Mouse (Mus musculus): Measurements from ENCODE around the gene Sacm1l. TPM values are rescaled to one million over a fixed set of nuclear protein-coding genes. Genes with fewer than 3 reads are reported as not detected.

Sacm1l gene
- polyA plus RNA-seq, 1 experiment from 2014 or later = 65.4 TPM

DNA sequence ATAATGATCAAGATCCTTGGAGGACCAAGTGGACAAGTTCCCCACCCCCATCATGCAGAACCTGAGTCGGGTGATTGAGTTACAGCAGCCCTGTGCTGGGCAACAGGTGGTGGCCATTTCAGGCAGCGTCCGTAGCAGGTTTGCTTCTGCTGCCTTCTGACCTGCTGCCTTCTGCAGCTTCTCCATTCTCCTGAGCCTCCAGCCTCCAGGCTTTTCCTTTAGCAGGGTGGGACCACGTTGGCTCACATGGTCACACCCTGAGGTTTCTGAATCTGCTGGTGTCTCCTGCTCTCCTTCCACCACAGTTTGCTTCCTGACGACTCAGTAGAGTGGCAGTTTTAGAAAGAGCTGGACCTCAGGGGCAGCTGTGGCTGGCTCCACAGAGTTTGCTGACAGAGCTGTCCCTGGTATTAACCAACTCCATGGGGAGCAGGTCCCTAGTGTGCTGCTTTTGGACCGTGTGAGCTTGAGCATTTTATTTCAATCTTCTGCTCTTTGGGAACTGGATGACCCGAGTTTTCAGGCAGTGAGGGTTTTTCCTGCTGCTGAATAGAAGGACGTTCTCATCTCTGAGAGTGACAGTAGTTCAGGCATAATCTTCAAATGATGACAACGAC, 39.7 kb upstream of the Sacm1l start:
- Histone ChIP-seq H3K27me3 (ENCODE audit: control insufficient read depth, insufficient read depth, low read length) (no peaks in the 10 kb centered on the region), H3K4me1 (ENCODE audit: control insufficient read depth, insufficient read depth, low read length) (peaks cover 57% of the 10 kb centered on the region), H3K4me3 (replicated peaks; ENCODE audit: low read length) (no peak overlapping the region), H3K36me3 (ENCODE audit: control insufficient read depth, insufficient read depth, low read length) (no peaks in the 10 kb centered on the region), H3K4me2 (ENCODE audit: low read depth, low read length) (no peak overlapping the region), H3K9me3 (replicated peaks; ENCODE audit: control insufficient read depth, low read length) (no peaks in the 10 kb centered on the region), H3K27ac (ENCODE audit: low read length) (peak overlapping the region; percentile 42), H3K9ac (ENCODE audit: low read length) (0 out of 2 replicates have a peak overlapping the region, but pooled peaks have one; percentile 11)
- 50% methylated on average over 9 of the region's 9 CpGs for WGBS
- ATAC-seq (ENCODE audit: insufficient read depth, low FRiP score) = no peak

DNA sequence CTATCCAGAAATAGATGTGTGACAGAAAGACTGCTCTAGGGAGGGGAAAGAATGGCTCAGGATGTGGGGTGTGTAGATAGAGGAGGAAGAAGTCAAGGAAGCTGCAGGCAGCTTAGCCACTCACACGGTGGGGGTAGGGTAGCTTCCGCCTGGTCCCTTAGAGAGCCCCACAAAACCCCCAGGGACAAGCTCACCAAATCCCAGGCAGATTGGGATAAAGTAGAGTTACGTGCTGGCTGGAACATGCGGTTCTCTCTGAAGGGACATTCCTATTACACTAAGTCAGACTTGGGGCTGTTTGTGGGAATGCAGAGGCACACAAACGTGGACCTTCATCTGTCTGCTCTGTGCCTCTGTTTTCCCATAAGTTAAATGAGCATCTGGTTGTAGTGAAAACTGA, 38.6 kb upstream of the Sacm1l start:
- Histone ChIP-seq H3K27me3 (ENCODE audit: control insufficient read depth, insufficient read depth, low read length) (no peaks in the 10 kb centered on the region), H3K4me2 (ENCODE audit: low read depth, low read length) (peak overlapping the region; percentile 9; the same call in 1 of the 2 replicates), H3K9me3 (replicated peaks; ENCODE audit: control insufficient read depth, low read length) (no peaks in the 10 kb centered on the region), H3K4me1 (ENCODE audit: control insufficient read depth, insufficient read depth, low read length) (peaks cover 60% of the 10 kb centered on the region), H3K27ac (ENCODE audit: low read length) (peak overlapping the region; percentile 76), H3K4me3 (replicated peaks; ENCODE audit: low read length) (no peak overlapping the region), H3K36me3 (ENCODE audit: control insufficient read depth, insufficient read depth, low read length) (no peaks in the 10 kb centered on the region), H3K9ac (ENCODE audit: low read length) (no peak overlapping the region)
- 43% methylated on average over 5 of the region's 5 CpGs for WGBS
- peak; percentile 71; the same call in 1 of the 2 replicates for ATAC-seq (ENCODE audit: insufficient read depth, low FRiP score)

DNA sequence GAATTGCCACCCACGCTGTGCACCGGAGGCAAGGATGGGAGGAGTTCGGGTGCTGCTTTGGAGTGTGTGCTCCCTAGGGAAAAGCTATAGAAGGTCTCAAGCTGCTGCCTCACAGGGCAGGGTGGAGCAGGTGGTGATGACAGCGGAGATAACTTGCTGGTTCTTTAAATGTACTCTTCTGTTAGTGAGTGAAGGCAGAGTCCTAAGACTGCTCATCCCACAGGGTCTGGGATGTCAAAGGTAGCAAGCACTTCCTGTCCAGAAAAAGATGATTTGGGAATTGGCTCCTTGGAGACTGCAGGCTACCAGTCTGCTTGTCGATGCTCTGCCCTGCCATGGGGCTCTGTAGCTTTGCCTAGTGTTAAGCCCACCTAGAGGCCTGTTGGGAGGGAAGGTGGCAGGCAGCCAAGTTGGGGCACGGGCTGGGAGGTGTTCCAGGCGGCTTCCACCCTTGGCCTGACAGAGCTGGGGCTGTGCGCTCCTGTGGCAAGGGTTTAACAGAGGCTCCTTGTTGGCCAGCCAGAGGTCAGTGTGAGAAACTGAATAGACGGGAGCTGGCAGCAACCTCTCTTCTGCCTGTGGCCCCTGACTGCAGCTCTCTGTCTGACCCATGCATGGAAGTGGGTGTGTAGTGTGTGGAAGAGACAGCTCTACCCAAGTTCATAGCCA, 37.5 kb upstream of the Sacm1l start:
- H3K27ac ChIP-seq (ENCODE audit: low read length) = peak overlapping the region; percentile 47; the same call in 1 of the 2 replicates
- H3K9ac ChIP-seq (ENCODE audit: low read length) = no peak overlapping the region
- peak; percentile 73 for ATAC-seq (ENCODE audit: insufficient read depth, low FRiP score)
- no peaks in the 10 kb centered on the region for H3K27me3 ChIP-seq (ENCODE audit: control insufficient read depth, insufficient read depth, low read length)
- no peaks in the 10 kb centered on the region for H3K36me3 ChIP-seq (ENCODE audit: control insufficient read depth, insufficient read depth, low read length)
- no peak overlapping the region for H3K4me3 ChIP-seq (replicated peaks; ENCODE audit: low read length)
- peaks cover 56% of the 10 kb centered on the region for H3K4me1 ChIP-seq (ENCODE audit: control insufficient read depth, insufficient read depth, low read length)
- 52% methylated on average over 9 of the region's 9 CpGs for WGBS
- H3K9me3 ChIP-seq (replicated peaks; ENCODE audit: control insufficient read depth, low read length) = no peaks in the 10 kb centered on the region
- H3K4me2 ChIP-seq (ENCODE audit: low read depth, low read length) = no peak overlapping the region

DNA sequence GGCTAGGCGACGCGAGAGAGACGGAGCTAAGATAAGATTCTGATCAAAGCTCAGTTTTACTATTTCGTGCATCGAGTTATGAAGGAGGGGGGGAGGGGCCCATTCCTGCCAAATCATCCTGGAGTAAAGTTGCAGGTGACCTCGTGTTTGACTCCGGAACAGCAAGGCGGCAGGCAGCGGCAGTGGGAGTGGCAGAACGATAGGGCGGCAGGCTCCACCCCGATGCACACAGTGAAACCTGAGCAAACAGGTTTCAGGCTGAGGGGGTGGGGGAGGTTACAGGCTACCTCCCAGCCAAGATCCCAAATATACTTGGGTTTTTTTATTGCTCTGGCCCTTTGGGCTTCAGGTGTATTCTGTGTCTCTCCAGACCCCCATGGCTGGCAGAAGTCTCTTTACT, 32.9 kb upstream of the Sacm1l start:
- no peaks in the 10 kb centered on the region for H3K27me3 ChIP-seq (ENCODE audit: control insufficient read depth, insufficient read depth, low read length)
- H3K9me3 ChIP-seq (replicated peaks; ENCODE audit: control insufficient read depth, low read length) = no peaks in the 10 kb centered on the region
- peak overlapping the region; percentile 38 for H3K4me2 ChIP-seq (ENCODE audit: low read depth, low read length)
- no peaks in the 10 kb centered on the region; the same call in 1 of the 2 replicates for H3K36me3 ChIP-seq (ENCODE audit: control insufficient read depth, insufficient read depth, low read length)
- peak; percentile 52; the same call in 1 of the 2 replicates for ATAC-seq (ENCODE audit: insufficient read depth, low FRiP score)
- 11% methylated on average over 13 of the region's 13 CpGs for WGBS
- peaks cover 21% of the 10 kb centered on the region for H3K4me1 ChIP-seq (ENCODE audit: control insufficient read depth, insufficient read depth, low read length)
- peak overlapping the region; percentile 75 for H3K27ac ChIP-seq (ENCODE audit: low read length)
- peak overlapping the region; percentile 6; the same call in 1 of the 2 replicates for H3K4me3 ChIP-seq (replicated peaks; ENCODE audit: low read length)
- peak overlapping the region; percentile 21; the same call in 1 of the 2 replicates for H3K9ac ChIP-seq (ENCODE audit: low read length)

DNA sequence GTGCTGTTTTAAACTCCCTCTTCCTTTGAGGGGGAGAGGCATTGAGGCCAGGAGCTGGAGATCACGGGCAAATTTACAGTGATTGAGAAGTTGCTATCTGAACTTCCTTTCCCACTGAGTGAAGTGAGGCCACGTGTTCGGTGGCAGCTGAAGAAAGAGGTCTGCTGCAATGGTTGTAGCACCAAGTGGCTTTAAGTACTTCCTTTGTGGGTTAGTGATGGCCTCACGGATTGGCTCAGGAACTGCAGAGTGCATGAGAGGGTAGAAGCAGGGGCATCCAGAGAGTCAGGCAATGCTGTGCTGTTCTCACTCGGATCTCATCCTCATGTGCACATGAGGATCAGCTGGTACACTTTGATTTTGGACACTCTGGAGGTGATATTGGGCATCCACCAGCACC, 31.7 kb upstream of the Sacm1l start:
- H3K4me1 ChIP-seq (ENCODE audit: control insufficient read depth, insufficient read depth, low read length) = peaks cover 9% of the 10 kb centered on the region
- H3K4me3 ChIP-seq (replicated peaks; ENCODE audit: low read length) = no peak overlapping the region
- no peaks in the 10 kb centered on the region for H3K27me3 ChIP-seq (ENCODE audit: control insufficient read depth, insufficient read depth, low read length)
- H3K4me2 ChIP-seq (ENCODE audit: low read depth, low read length) = no peak overlapping the region
- H3K9ac ChIP-seq (ENCODE audit: low read length) = no peak overlapping the region
- 63% methylated on average over 5 of the region's 5 CpGs for WGBS
- H3K36me3 ChIP-seq (ENCODE audit: control insufficient read depth, insufficient read depth, low read length) = no peaks in the 10 kb centered on the region; the same call in 1 of the 2 replicates
- no peaks in the 10 kb centered on the region for H3K9me3 ChIP-seq (replicated peaks; ENCODE audit: control insufficient read depth, low read length)
- no peak overlapping the region for H3K27ac ChIP-seq (ENCODE audit: low read length)
- no peak for ATAC-seq (ENCODE audit: insufficient read depth, low FRiP score)

DNA sequence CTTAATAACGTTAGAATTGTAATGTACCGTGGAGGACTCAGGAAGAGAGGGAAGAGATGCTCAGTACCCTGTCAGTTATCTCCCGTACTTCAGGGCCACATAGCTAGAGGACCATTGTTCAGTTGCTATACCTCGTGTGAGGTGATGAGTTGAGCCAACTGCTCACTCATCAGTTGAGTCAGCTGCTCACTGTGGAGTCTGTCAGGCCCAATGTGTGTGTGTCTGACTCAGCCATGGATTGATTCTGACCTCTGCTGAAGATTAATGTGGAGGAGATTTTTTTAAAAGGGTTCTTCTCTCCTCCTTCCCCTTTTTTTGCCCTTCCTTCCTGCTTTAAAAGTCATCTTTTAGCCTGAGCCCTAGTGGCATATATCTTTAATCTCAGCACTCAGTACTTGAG, 29.1 kb upstream of the Sacm1l start:
- H3K36me3 ChIP-seq (ENCODE audit: control insufficient read depth, insufficient read depth, low read length) = no peaks in the 10 kb centered on the region; the same call in 1 of the 2 replicates
- H3K27me3 ChIP-seq (ENCODE audit: control insufficient read depth, insufficient read depth, low read length) = no peaks in the 10 kb centered on the region
- no peak for ATAC-seq (ENCODE audit: insufficient read depth, low FRiP score)
- WGBS = 82% methylated on average over 4 of the region's 4 CpGs
- H3K4me1 ChIP-seq (ENCODE audit: control insufficient read depth, insufficient read depth, low read length) = peaks cover 12% of the 10 kb centered on the region
- no peak overlapping the region for H3K4me3 ChIP-seq (replicated peaks; ENCODE audit: low read length)
- H3K27ac ChIP-seq (ENCODE audit: low read length) = no peak overlapping the region
- no peaks in the 10 kb centered on the region for H3K9me3 ChIP-seq (replicated peaks; ENCODE audit: control insufficient read depth, low read length)
- no peak overlapping the region for H3K9ac ChIP-seq (ENCODE audit: low read length)
- no peak overlapping the region for H3K4me2 ChIP-seq (ENCODE audit: low read depth, low read length)

DNA sequence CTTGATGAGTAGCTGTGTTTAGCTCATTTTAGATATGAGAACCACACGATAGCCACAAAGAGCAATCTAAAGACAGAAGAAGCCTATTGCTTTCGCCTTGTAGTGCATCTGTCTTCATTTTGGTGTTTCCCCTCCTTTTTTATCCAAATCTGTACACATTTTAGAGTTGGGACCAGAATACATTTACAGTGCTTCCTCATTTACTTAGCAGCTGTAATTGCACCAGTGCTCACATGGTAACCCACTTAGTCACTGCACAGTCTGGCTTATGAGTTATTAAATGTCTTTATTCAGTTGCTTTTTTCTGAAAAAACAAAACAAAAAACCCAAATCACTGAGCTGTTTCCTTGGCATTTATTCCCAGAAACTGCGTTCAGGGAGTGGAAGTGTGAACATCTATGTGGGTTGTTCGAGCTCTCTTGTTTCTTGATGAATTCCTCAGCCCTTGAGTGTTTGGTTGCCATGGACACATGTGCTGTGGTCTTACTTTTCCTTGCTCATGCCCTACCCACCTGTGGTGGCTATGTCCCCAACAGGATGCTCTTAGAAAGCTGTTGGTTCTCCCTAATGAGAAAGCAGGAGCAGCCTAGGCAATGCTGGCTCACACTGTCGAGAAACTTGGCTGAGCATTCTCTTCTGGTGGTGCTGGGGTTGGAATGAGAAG, 26.3 kb upstream of the Sacm1l start:
- peaks cover 16% of the 10 kb centered on the region for H3K4me1 ChIP-seq (ENCODE audit: control insufficient read depth, insufficient read depth, low read length)
- H3K9me3 ChIP-seq (replicated peaks; ENCODE audit: control insufficient read depth, low read length) = no peaks in the 10 kb centered on the region
- no peak overlapping the region for H3K27ac ChIP-seq (ENCODE audit: low read length)
- ATAC-seq (ENCODE audit: insufficient read depth, low FRiP score) = no peak
- H3K9ac ChIP-seq (ENCODE audit: low read length) = no peak overlapping the region
- 82% methylated on average over 5 of the region's 5 CpGs for WGBS
- no peaks in the 10 kb centered on the region for H3K27me3 ChIP-seq (ENCODE audit: control insufficient read depth, insufficient read depth, low read length)
- H3K4me3 ChIP-seq (replicated peaks; ENCODE audit: low read length) = no peak overlapping the region
- no peaks in the 10 kb centered on the region; the same call in 1 of the 2 replicates for H3K36me3 ChIP-seq (ENCODE audit: control insufficient read depth, insufficient read depth, low read length)
- H3K4me2 ChIP-seq (ENCODE audit: low read depth, low read length) = no peak overlapping the region

DNA sequence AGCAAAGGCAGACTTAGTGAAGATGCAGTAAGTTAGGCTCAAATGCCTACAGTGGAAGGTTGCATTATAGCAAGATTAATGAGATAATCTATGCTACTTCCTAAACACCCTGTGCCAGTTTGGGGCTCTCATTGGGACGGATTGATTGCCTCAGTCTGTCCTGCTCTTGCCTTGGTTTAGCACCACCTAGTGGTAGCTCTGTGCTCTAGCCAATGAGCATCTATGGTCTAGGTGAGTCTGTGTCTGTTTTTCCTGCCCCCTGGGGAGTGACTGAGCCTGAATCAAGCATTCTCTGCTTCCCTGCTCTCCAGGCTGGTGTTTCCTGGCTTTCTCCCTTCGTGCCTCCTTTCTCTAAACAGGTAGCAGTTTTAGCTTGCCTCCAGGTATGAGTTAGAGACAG, 25.2 kb upstream of the Sacm1l start:
- Histone ChIP-seq H3K4me3 (replicated peaks; ENCODE audit: low read length) (no peak overlapping the region), H3K36me3 (ENCODE audit: control insufficient read depth, insufficient read depth, low read length) (no peaks in the 10 kb centered on the region; the same call in 1 of the 2 replicates), H3K27me3 (ENCODE audit: control insufficient read depth, insufficient read depth, low read length) (no peaks in the 10 kb centered on the region), H3K27ac (ENCODE audit: low read length) (no peak overlapping the region), H3K4me1 (ENCODE audit: control insufficient read depth, insufficient read depth, low read length) (peaks cover 16% of the 10 kb centered on the region), H3K9me3 (replicated peaks; ENCODE audit: control insufficient read depth, low read length) (no peaks in the 10 kb centered on the region), H3K4me2 (ENCODE audit: low read depth, low read length) (no peak overlapping the region), H3K9ac (ENCODE audit: low read length) (no peak overlapping the region)
- 20% methylated on average over 2 of the region's 2 CpGs for WGBS
- peak; percentile 72; the same call in 1 of the 2 replicates for ATAC-seq (ENCODE audit: insufficient read depth, low FRiP score)

DNA sequence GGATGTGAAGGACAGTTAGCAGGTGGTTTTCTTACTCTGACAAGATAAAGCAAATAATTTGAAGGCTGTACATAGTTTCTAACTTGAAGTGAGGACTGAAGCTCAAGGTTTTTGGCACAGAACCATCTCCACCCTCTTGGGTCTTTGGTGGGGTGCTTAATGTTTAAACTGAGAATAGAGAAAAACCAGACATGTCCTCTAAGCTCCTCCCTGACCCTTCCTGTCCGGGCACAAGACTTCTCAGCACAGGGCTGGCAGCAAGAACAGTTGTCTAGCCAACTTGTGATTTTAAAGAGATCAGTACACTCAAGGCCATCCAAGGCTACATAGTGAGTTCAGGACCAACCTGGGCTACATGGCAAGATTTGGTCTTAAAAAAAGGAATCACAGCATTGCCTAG, 24.0 kb upstream of the Sacm1l start:
- Histone ChIP-seq H3K4me2 (ENCODE audit: low read depth, low read length) (no peak overlapping the region), H3K27ac (ENCODE audit: low read length) (peak overlapping the region; percentile 67), H3K9me3 (replicated peaks; ENCODE audit: control insufficient read depth, low read length) (no peaks in the 10 kb centered on the region), H3K4me1 (ENCODE audit: control insufficient read depth, insufficient read depth, low read length) (peaks cover 23% of the 10 kb centered on the region), H3K9ac (ENCODE audit: low read length) (no peak overlapping the region), H3K27me3 (ENCODE audit: control insufficient read depth, insufficient read depth, low read length) (no peaks in the 10 kb centered on the region), H3K36me3 (ENCODE audit: control insufficient read depth, insufficient read depth, low read length) (no peaks in the 10 kb centered on the region; the same call in 1 of the 2 replicates), H3K4me3 (replicated peaks; ENCODE audit: low read length) (no peak overlapping the region)
- WGBS = 20% methylated on average over 1 of the region's 1 CpGs
- no peak for ATAC-seq (ENCODE audit: insufficient read depth, low FRiP score)

All from stomach, embryonic 16.5 days (tissue).